Mouse (Mus musculus) intestine, embryonic 14.5 days (tissue): ENCODE measurements around the gene Slc5a1. TPM values are rescaled to one million over a fixed set of nuclear protein-coding genes. Genes with fewer than 3 reads are reported as not detected.

Experiments
- ATAC-seq: fragments of 200-750 bp; cut with Nextera tagmentation; replicated peaks from 2 replicates; pipeline ENCODE4 v1.8.0; 2017; ENCODE audit warnings: low read depth, moderate number of reproducible peaks, moderate TSS enrichment, moderate library complexity; ENCODE audit not compliant: low FRiP score, low TSS enrichment
- DNase-seq: peaks from one replicate; pipeline ENCODE4 v3.0.0-alpha.2; 2018; ENCODE audit warnings: low spot score
- H3K27ac ChIP-seq: fragments of 300-500 bp; sonication (generic); 2 replicates; pipeline ENCODE4 v1.5.1; 2014; ENCODE audit warnings: low read depth, mild to moderate bottlenecking, control low read depth
- H3K27me3 ChIP-seq: fragments of 300-500 bp; sonication (generic); replicated peaks from 2 replicates; pipeline ENCODE4 v1.6.1; 2014; ENCODE audit warnings: low read length, control low read depth; ENCODE audit not compliant: control insufficient read depth, insufficient read depth
- H3K36me3 ChIP-seq: fragments of 300-500 bp; sonication (generic); 2 replicates; pipeline ENCODE4 v1.6.1; 2014; ENCODE audit warnings: low read length, control low read depth; ENCODE audit not compliant: control insufficient read depth, insufficient read depth
- H3K4me1 ChIP-seq: fragments of 300-500 bp; sonication (generic); replicated peaks from 2 replicates; pipeline ENCODE4 v1.6.1; 2014; ENCODE audit warnings: low read length, control low read depth, mixed read lengths; ENCODE audit not compliant: control insufficient read depth, insufficient read depth
- H3K4me2 ChIP-seq: fragments of 300-500 bp; sonication (generic); 2 replicates; pipeline ENCODE4 v1.6.1; 2014; ENCODE audit warnings: low read length
- H3K4me3 ChIP-seq: fragments of 300-500 bp; sonication (generic); 2 replicates; pipeline ENCODE4 v1.5.1; 2014; ENCODE audit warnings: low read depth, low read length, control low read depth, mixed read lengths
- H3K9ac ChIP-seq: fragments of 300-500 bp; sonication (generic); 2 replicates; pipeline ENCODE4 v1.6.1; 2014; ENCODE audit warnings: mild to moderate bottlenecking, low read length
- H3K9me3 ChIP-seq: fragments of 300-500 bp; sonication (generic); 2 replicates; pipeline ENCODE4 v1.6.1; 2016; ENCODE audit warnings: low read length, control low read depth; ENCODE audit not compliant: control insufficient read depth
- WGBS: fragments of 180-500 bp; shearing (Covaris S2); extraction: QIAGEN DNeasy Blood & Tissue Kit; methylation state at CpG from one replicate; pipeline ENCODE4 v1.1.7; 2014; 5-methylcytosine and 5-hydroxymethylcytosine counted together
- polyA plus RNA-seq: library from polyadenylated mRNA; unstranded; fragments of >200 nt; fragmentation: Nextera tagmentation; extraction: Ambion mirVana; gene quantifications from 2 replicates; pipeline ENCODE4 v1.2.1, GENCODE M21; 2014

Slc5a1 gene
- polyA plus RNA-seq, 1 experiment from 2014 or later = 17.5 TPM

GRCm38 (mm10) chr5:33211254-33211653, 107.2 kb downstream of the Slc5a1 start:
- no peak overlapping the region for H3K27ac ChIP-seq
- H3K4me2 ChIP-seq = no peak overlapping the region
- no peaks in the 10 kb centered on the region for H3K9me3 ChIP-seq
- no peak overlapping the region for H3K4me3 ChIP-seq
- DNase-seq (no peak), ATAC-seq (no peak)
- no peaks in the 10 kb centered on the region for H3K36me3 ChIP-seq
- no peak overlapping the region for H3K9ac ChIP-seq
- no peaks in the 10 kb centered on the region for H3K27me3 ChIP-seq
- 94% methylated on average over 5 of the region's 5 CpGs for WGBS
- H3K4me1 ChIP-seq = no peaks in the 10 kb centered on the region

Other genes with a start within 250 kb of the Slc5a1 start
- 17.2 and 22.1 TPM in 2 replicates for gene Prr14l, start 250.0 kb upstream of the Slc5a1 start, polyA plus RNA-seq
- 23.2 and 24.6 TPM in 2 replicates for gene Depdc5, start 240.5 kb upstream of the Slc5a1 start, polyA plus RNA-seq
- gene Ywhah, start 85.4 kb upstream of the Slc5a1 start, polyA plus RNA-seq = 419 and 446 TPM in 2 replicates
- 17.3 and 19.3 TPM in 2 replicates for gene Spon2, start 114.2 kb downstream of the Slc5a1 start, polyA plus RNA-seq
- 343 and 359 TPM in 2 replicates for gene Ctbp1, start 170.8 kb downstream of the Slc5a1 start, polyA plus RNA-seq
- 129 and 141 TPM in 2 replicates for gene Maea, start 231.3 kb downstream of the Slc5a1 start, polyA plus RNA-seq